ENCODE assay signal across 10 mouse cellular contexts in genomic region chr16:13216116-13216952, GRCm38 (mm10). TPM values are rescaled to one million over a fixed set of nuclear protein-coding genes. Genes with fewer than 3 reads are reported as not detected.
DNase-seq lines count a peak whose midpoint lies in the region; ATAC-seq lines count a peak whose summit lies in the region.
"Had no signal": no experiment of that assay in that cellular context is flagged by ENCODE, and none has a peak within 500 bp of the region (broad histone marks: within the 10 kb centered on the region; RNA-seq: fewer than 3 reads in every experiment).

No protein-coding gene starts in this region.

- H3K9ac ChIP-seq in kidney, embryonic 14.5 days (ENCODE audit: low read depth, low read length): no peak overlapping the region
- no peak overlapping the region for H3K9ac ChIP-seq in heart, embryonic 15.5 days
- H3K9ac ChIP-seq in hindbrain, embryonic 12.5 days: no peak overlapping the region
- H3K9ac ChIP-seq: forebrain, embryonic 15.5 days; neural tube, embryonic 15.5 days had no signal

- no peaks in the 10 kb centered on the region for H3K4me1 ChIP-seq in kidney, embryonic 14.5 days (ENCODE audit: control insufficient read depth, insufficient read depth, low read length)
- peaks cover 20% of the 10 kb centered on the region for H3K4me1 ChIP-seq in heart, embryonic 15.5 days (replicated peaks)
- no peaks in the 10 kb centered on the region for H3K4me1 ChIP-seq in hindbrain, embryonic 12.5 days
- H3K4me1 ChIP-seq in limb, embryonic 10.5 days: no peaks in the 10 kb centered on the region
- H3K4me1 ChIP-seq: forebrain, embryonic 15.5 days; neural tube, embryonic 15.5 days had no signal

- 66% methylated on average over 5 of the region's 5 CpGs for WGBS in kidney, embryonic 14.5 days
- WGBS in heart, embryonic 15.5 days: 46% methylated on average over 5 of the region's 5 CpGs
- 76% methylated on average over 5 of the region's 5 CpGs for WGBS in hindbrain, embryonic 12.5 days
- WGBS in limb, embryonic 10.5 days: 79% methylated on average over 5 of the region's 5 CpGs

- peak; percentile 52; the same call in 1 of the 2 replicates for ATAC-seq in kidney, embryonic 14.5 days (ENCODE audit: low FRiP score, low TSS enrichment)
- ATAC-seq in heart, embryonic 15.5 days (replicated peaks; ENCODE audit: insufficient number of reproducible peaks, insufficient read depth, low FRiP score, low read depth): peak; percentile 56; the same call in 1 of the 2 replicates
- no peak for ATAC-seq in hindbrain, embryonic 12.5 days (ENCODE audit: low FRiP score)
- ATAC-seq: forebrain, embryonic 15.5 days had no signal

- no peaks in the 10 kb centered on the region for H3K27me3 ChIP-seq in kidney, embryonic 14.5 days (ENCODE audit: control insufficient read depth, insufficient read depth, low read length)
- H3K27me3 ChIP-seq in heart, embryonic 15.5 days: no peaks in the 10 kb centered on the region
- no peaks in the 10 kb centered on the region for H3K27me3 ChIP-seq in hindbrain, embryonic 12.5 days
- no peaks in the 10 kb centered on the region for H3K27me3 ChIP-seq in limb, embryonic 10.5 days (ENCODE audit: low read depth, poor library complexity, severe bottlenecking)
- H3K27me3 ChIP-seq: forebrain, embryonic 15.5 days; neural tube, embryonic 15.5 days had no signal

- no peak overlapping the region for H3K4me3 ChIP-seq in kidney, embryonic 14.5 days (ENCODE audit: low read length)
- no peak overlapping the region for H3K4me3 ChIP-seq in heart, embryonic 15.5 days
- no peak overlapping the region for H3K4me3 ChIP-seq in hindbrain, embryonic 12.5 days
- no peak overlapping the region for H3K4me3 ChIP-seq in limb, embryonic 10.5 days
- H3K4me3 ChIP-seq: forebrain, embryonic 15.5 days; neural tube, embryonic 15.5 days had no signal

- H3K36me3 ChIP-seq in kidney, embryonic 14.5 days (ENCODE audit: control insufficient read depth, insufficient read depth, low read length): no peaks in the 10 kb centered on the region
- H3K36me3 ChIP-seq in heart, embryonic 15.5 days: no peaks in the 10 kb centered on the region
- H3K36me3 ChIP-seq in hindbrain, embryonic 12.5 days: no peaks in the 10 kb centered on the region
- no peaks in the 10 kb centered on the region for H3K36me3 ChIP-seq in limb, embryonic 10.5 days
- H3K36me3 ChIP-seq: forebrain, embryonic 15.5 days; neural tube, embryonic 15.5 days had no signal

- H3K27ac ChIP-seq in kidney, embryonic 14.5 days (ENCODE audit: low read depth, low read length): no peak overlapping the region
- H3K27ac ChIP-seq in heart, embryonic 15.5 days: peak overlapping the region; percentile 84
- no peak overlapping the region for H3K27ac ChIP-seq in hindbrain, embryonic 12.5 days
- no peak overlapping the region for H3K27ac ChIP-seq in limb, embryonic 10.5 days
- H3K27ac ChIP-seq: forebrain, embryonic 15.5 days; neural tube, embryonic 15.5 days had no signal

- H3K9me3 ChIP-seq in kidney, embryonic 14.5 days (ENCODE audit: control insufficient read depth, low read length): no peaks in the 10 kb centered on the region
- no peaks in the 10 kb centered on the region for H3K9me3 ChIP-seq in heart, embryonic 15.5 days (replicated peaks)
- H3K9me3 ChIP-seq in hindbrain, embryonic 12.5 days (replicated peaks): no peaks in the 10 kb centered on the region
- H3K9me3 ChIP-seq in limb, embryonic 10.5 days (replicated peaks): no peaks in the 10 kb centered on the region
- H3K9me3 ChIP-seq: forebrain, embryonic 15.5 days; neural tube, embryonic 15.5 days had no signal

- no peak overlapping the region for H3K4me2 ChIP-seq in kidney, embryonic 14.5 days (replicated peaks; ENCODE audit: low read depth, low read length)
- H3K4me2 ChIP-seq in heart, embryonic 15.5 days: no peak overlapping the region
- H3K4me2 ChIP-seq in hindbrain, embryonic 12.5 days (replicated peaks): no peak overlapping the region
- H3K4me2 ChIP-seq: forebrain, embryonic 15.5 days; neural tube, embryonic 15.5 days had no signal

- DNase-seq in kidney, adult 11 months: no peak
- DNase-seq in adrenal gland, adult 8-10 months: peak; percentile 68
- DNase-seq in lung, postnatal 10 days: peak; percentile 58
- no peak for DNase-seq in layer of hippocampus, adult 18-20 months (ENCODE audit: low spot score in 2 of 2)
- DNase-seq in limb, embryonic 10.5 days (ENCODE audit: low spot score): no peak

RNA-seq across cellular contexts. Expression of gene Mrtfb, which starts 39.9 kb away (rescaled TPM):
- 30.1 and 33.8 TPM in 2 replicates for polyA plus RNA-seq in kidney, embryonic 14.5 days (2014; fragmentation: Nextera tagmentation; extraction: Ambion mirVana)
- total RNA-seq in adrenal gland, adult 8-10 months (2022): 10 to 100 TPM; 34.6 to 58.6 (median 46.5) TPM
- 14.0 and 15.5 TPM in 2 replicates for polyA plus RNA-seq in heart, embryonic 15.5 days (2015; fragmentation: Nextera tagmentation; extraction: Ambion mirVana)
- total RNA-seq in layer of hippocampus, adult 18-20 months (2021): 100 to 1,000 TPM; 170 to 173 TPM
- polyA plus RNA-seq in hindbrain, embryonic 12.5 days (2016; fragmentation: Nextera tagmentation; extraction: Ambion mirVana): 15.9 and 18.7 TPM in 2 replicates
- 17.1 and 21.3 TPM in 2 replicates for polyA plus RNA-seq in limb, embryonic 10.5 days (2016; fragmentation: Nextera tagmentation; extraction: Ambion mirVana)

Comparison
In these comparisons a context has a peak if more than half of its experiments do, and no peak if none do; other contexts are left out.
1. DNase-seq: peak in adrenal gland, adult 8-10 months (single experiment) and lung, postnatal 10 days (single experiment); none in kidney, adult 11 months (single experiment), layer of hippocampus, adult 18-20 months (0 of 2) and limb, embryonic 10.5 days (single experiment).